Mouse (Mus musculus) MEL (cell line): ENCODE measurements around the gene M6pr. TPM values are rescaled to one million over a fixed set of nuclear protein-coding genes. Genes with fewer than 3 reads are reported as not detected.

Experiments
- DNase-seq: peaks from one replicate; pipeline ENCODE4 v3.0.0; 2011; ENCODE audit warnings: low read depth, low spot score
- H3K27ac ChIP-seq: 2 replicates; pipeline ENCODE4 v1.5.1; 2012; ENCODE audit warnings: low read depth, mild to moderate bottlenecking, control low read depth, low read length, moderate library complexity; ENCODE audit not compliant: control insufficient read depth
- H3K27me3 ChIP-seq, 2 experiments: fragments of 150-350 bp in 1 of 2; sonication (generic) in 1 of 2; 2 replicates each; pipeline ENCODE4 v1.6.1; 2012; ENCODE audit warnings: low read length in 2 of 2, mild to moderate bottlenecking in 2 of 2, improper control_type of control experiment in 1 of 2, moderate library complexity in 1 of 2; ENCODE audit not compliant: insufficient read depth in 2 of 2, control insufficient read depth in 1 of 2
- H3K36me3 ChIP-seq, 2 experiments: 2 replicates each; pipeline ENCODE4 v1.6.1; 2012 to 2014; ENCODE audit warnings: low read length in 2 of 2, improper control_type of control experiment in 1 of 2, inconsistent platforms in 1 of 2, mild to moderate bottlenecking in 1 of 2; ENCODE audit not compliant: insufficient read depth in 2 of 2, control insufficient read depth in 1 of 2
- H3K4me1 ChIP-seq, 2 experiments: fragments of 150-350 bp in 1 of 2; sonication (generic) in 1 of 2; 2 replicates each; pipeline ENCODE4 v1.6.1; 2012; ENCODE audit warnings: low read length in 2 of 2, improper control_type of control experiment in 1 of 2, mild to moderate bottlenecking in 1 of 2; ENCODE audit not compliant: insufficient read depth in 2 of 2, control insufficient read depth in 1 of 2
- H3K4me3 ChIP-seq, 2 experiments: fragments of 150-350 bp in 1 of 2; sonication (generic) in 1 of 2; 2 replicates each; pipeline ENCODE4 v1.5.1; 2012; ENCODE audit warnings: low read depth in 2 of 2, low read length in 2 of 2, mild to moderate bottlenecking in 2 of 2, moderate library complexity in 2 of 2, control low read depth in 1 of 2, improper control_type of control experiment in 1 of 2; ENCODE audit not compliant: control insufficient read depth in 1 of 2, insufficient read depth in 1 of 2
- H3K79me2 ChIP-seq: 2 replicates; pipeline ENCODE4 v1.6.1; 2012; ENCODE audit warnings: mild to moderate bottlenecking, low read length, moderate library complexity; ENCODE audit not compliant: control insufficient read depth, poor library complexity, insufficient read depth
- H3K9ac ChIP-seq: 2 replicates; pipeline ENCODE4 v1.6.1; 2012; ENCODE audit warnings: low read depth, mild to moderate bottlenecking, control low read depth, low read length, moderate library complexity; ENCODE audit not compliant: control insufficient read depth, poor library complexity, severe bottlenecking
- H3K9me3 ChIP-seq: fragments of 150-350 bp; sonication (generic); replicated peaks from 2 replicates; pipeline ENCODE4 v1.6.1; 2012; ENCODE audit warnings: mild to moderate bottlenecking, low read length, improper control_type of control experiment, moderate library complexity; ENCODE audit not compliant: insufficient read depth
- ELF1 ChIP-seq: IDR thresholded peaks from 2 replicates; pipeline ENCODE4 v1.6.1; 2014; ENCODE audit warnings: low read depth, mild to moderate bottlenecking, inconsistent platforms, low read length, improper control_type of control experiment, moderate library complexity
- EP300 ChIP-seq, 2 experiments: IDR thresholded peaks; 2 replicates each; pipeline ENCODE4 v1.6.1; 2011; ENCODE audit warnings: improper control_type of control experiment in 2 of 2, low read length in 2 of 2, low read depth in 1 of 2, mild to moderate bottlenecking in 1 of 2
- ETS1 ChIP-seq: IDR thresholded peaks from 2 replicates; pipeline ENCODE4 v1.6.1; 2012; ENCODE audit warnings: low read depth, mild to moderate bottlenecking, inconsistent platforms, low read length, improper control_type of control experiment, moderate library complexity
- GATA1 ChIP-seq: IDR thresholded peaks from 2 replicates; pipeline ENCODE4 v1.6.1; 2011; ENCODE audit warnings: low read depth, low read length, improper control_type of control experiment
- JUND ChIP-seq: IDR thresholded peaks from 2 replicates; pipeline ENCODE4 v1.6.1; 2011; ENCODE audit warnings: low read depth, mild to moderate bottlenecking, improper control_type of control experiment, low read length
- MAFK ChIP-seq: IDR thresholded peaks from 2 replicates; pipeline ENCODE4 v1.6.1; 2011; ENCODE audit warnings: low read depth, mild to moderate bottlenecking, low read length, improper control_type of control experiment, borderline replicate concordance
- MAX ChIP-seq: IDR thresholded peaks from 2 replicates; pipeline ENCODE4 v1.6.1; 2011; ENCODE audit warnings: low read length, improper control_type of control experiment
- MAZ ChIP-seq: IDR thresholded peaks from 2 replicates; pipeline ENCODE4 v1.6.1; 2012; ENCODE audit warnings: low read depth, mild to moderate bottlenecking, inconsistent platforms, low read length, improper control_type of control experiment
- MEF2A ChIP-seq: IDR thresholded peaks from 2 replicates; pipeline ENCODE4 v1.6.1; 2014; ENCODE audit warnings: low read depth, mild to moderate bottlenecking, inconsistent platforms, low read length, improper control_type of control experiment; ENCODE audit not compliant: poor library complexity, insufficient replicate concordance, severe bottlenecking; ENCODE audit errors: extremely low read depth
- MXI1 ChIP-seq: IDR thresholded peaks from 2 replicates; pipeline ENCODE4 v1.6.1; 2011; ENCODE audit warnings: mild to moderate bottlenecking, low read depth, low read length, improper control_type of control experiment
- RCOR1 ChIP-seq: IDR thresholded peaks from 2 replicates; pipeline ENCODE4 v1.6.1; 2012; ENCODE audit warnings: low read depth, mild to moderate bottlenecking, inconsistent platforms, low read length, improper control_type of control experiment
- SIN3A ChIP-seq: IDR thresholded peaks from 2 replicates; pipeline ENCODE4 v1.6.1; 2012; ENCODE audit warnings: low read length, improper control_type of control experiment, inconsistent platforms
- SMC3 ChIP-seq: IDR thresholded peaks from 2 replicates; pipeline ENCODE4 v1.6.1; 2011; ENCODE audit warnings: low read depth, low read length, improper control_type of control experiment
- TBP ChIP-seq: IDR thresholded peaks from 2 replicates; pipeline ENCODE4 v1.8.0; 2011; ENCODE audit warnings: low read depth, low read length, improper control_type of control experiment
- TCF12 ChIP-seq: IDR thresholded peaks from 2 replicates; pipeline ENCODE4 v1.6.1; 2014; ENCODE audit warnings: low read depth, mild to moderate bottlenecking, inconsistent platforms, low read length, improper control_type of control experiment, moderate library complexity
- ZMIZ1 ChIP-seq: IDR thresholded peaks from 2 replicates; pipeline ENCODE4 v1.6.1; 2012; ENCODE audit warnings: low read depth, mild to moderate bottlenecking, inconsistent platforms, low read length, improper control_type of control experiment, moderate library complexity
- ZNF384 ChIP-seq: IDR thresholded peaks from 2 replicates; pipeline ENCODE4 v1.6.1; 2012; ENCODE audit warnings: low read depth, mild to moderate bottlenecking, inconsistent platforms, low read length, improper control_type of control experiment
- polyA plus RNA-seq, 2 experiments: library from polyadenylated mRNA; stranded (reverse) in 1 of 2; unstranded in 1 of 2; fragments of >175 nt in 1 of 2; fragments of >200 nt in 1 of 2; gene quantifications; 2 replicates each; pipeline versions ENCODE4 v1.2.1 to v1.2.4; 2012; ENCODE audit warnings: low replicate concordance in 2 of 2, low read depth in 1 of 2; ENCODE audit not compliant: insufficient read length in 2 of 2, insufficient read depth in 1 of 2, missing spikeins in 1 of 2
- total RNA-seq: library from RNA; depleted of rRNA; stranded (reverse); fragments of 300-350 nt; gene quantifications from 2 replicates; pipeline ENCODE4 v1.2.3, GENCODE M21; 2012

The M6pr gene
- total and polyA plus RNA-seq, 3 experiments: 183 to 186 TPM; not detected in 1

DNA sequence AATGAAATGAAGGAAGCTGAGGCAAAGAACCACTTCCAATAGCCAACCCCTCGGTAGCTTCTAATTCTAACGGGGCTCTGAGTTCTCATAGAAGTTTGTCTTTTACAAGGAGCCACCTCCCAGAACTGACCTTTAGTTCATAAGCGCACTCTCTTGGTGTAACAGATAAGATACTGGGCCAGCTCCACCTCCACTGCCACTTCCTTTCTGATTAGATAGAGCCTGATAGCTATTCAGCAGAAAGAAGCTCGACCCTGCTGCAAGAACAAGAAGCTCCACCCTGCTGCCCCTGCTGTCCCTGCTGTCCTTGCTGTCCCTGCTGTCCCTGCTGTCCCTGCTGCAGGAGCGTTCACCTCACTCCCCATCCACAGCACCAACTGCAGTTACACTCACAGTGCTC, 34.0 kb upstream of the M6pr start:
- peak; percentile 65 for DNase-seq
- Histone ChIP-seq H3K9ac (peak overlapping the region; percentile 60), H3K4me3 (peak overlapping the region; percentile 3 to 34; a peak in 1 of 4 replicates), H3K36me3 (peaks cover 0 to 27% of the 10 kb centered on the region in 2 experiments; a peak in 2 of 4 replicates), H3K27me3 (no peaks in the 10 kb centered on the region), H3K79me2 (no peaks in the 10 kb centered on the region), H3K27ac (peak overlapping the region; percentile 71), H3K9me3 (no peaks in the 10 kb centered on the region), H3K4me1 (peaks cover 19 to 24% of the 10 kb centered on the region in 2 experiments)
- TF ChIP-seq MAX (no peak), TBP (no peak), ZMIZ1 (peak; percentile 68; the same call in 1 of the 2 replicates), ELF1 (0 out of 2 replicates have a peak, but pooled peaks have one; percentile 35), MAFK (peak; percentile 73; the same call in 1 of the 2 replicates), MXI1 (0 out of 2 replicates have a peak, but pooled peaks have one; percentile 25), EP300 (IDR thresholded peaks at IDR 0.05; ENCODE audit: low read depth in 1 of 2, low read length in 2 of 2) (peak; percentile 93 to 96), ZNF384 (0 out of 2 replicates have a peak, but pooled peaks have one; percentile 42), TCF12 (peak; percentile 92), ETS1 (peak; percentile 87), GATA1 (peak; percentile 97), RCOR1 (peak; percentile 81; the same call in 1 of the 2 replicates), SMC3 (no peak), JUND (no peak), MAZ (0 out of 2 replicates have a peak, but pooled peaks have one; percentile 60), SIN3A (peak; percentile 62)

DNA sequence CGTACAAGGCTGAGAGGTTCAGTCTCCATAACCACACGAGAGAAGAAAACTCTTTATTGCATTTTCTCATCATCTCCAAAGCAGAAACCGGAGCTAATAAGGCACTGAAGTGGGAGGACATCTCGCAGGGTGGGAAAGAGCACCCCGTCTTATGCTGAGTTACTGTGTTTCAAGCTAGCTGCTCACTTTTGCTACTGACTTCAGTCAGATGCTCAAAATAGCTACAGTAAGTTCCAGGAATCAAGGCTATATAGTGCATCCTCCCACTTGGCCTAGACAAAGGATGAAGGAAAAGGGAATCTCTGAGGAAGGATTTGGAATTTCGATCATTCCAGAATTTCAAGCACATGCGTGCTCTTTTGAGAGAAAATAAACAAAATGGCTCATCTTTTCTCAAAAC, 32.0 kb upstream of the M6pr start:
- DNase-seq: no peak
- H3K9ac ChIP-seq: no peak overlapping the region
- TF ChIP-seq MEF2A (no peak), MXI1 (no peak)

More for the DNA sequence above, 32.0 kb upstream of the M6pr start:
- no peak overlapping the region for H3K4me3 ChIP-seq
- peaks cover 12 to 13% of the 10 kb centered on the region in 2 experiments for H3K4me1 ChIP-seq
- peaks cover 0 to 18% of the 10 kb centered on the region in 2 experiments; a peak in 2 of 4 replicates for H3K36me3 ChIP-seq
- H3K79me2 ChIP-seq: no peaks in the 10 kb centered on the region
- H3K27me3 ChIP-seq: no peaks in the 10 kb centered on the region
- no peak overlapping the region for H3K27ac ChIP-seq
- no peaks in the 10 kb centered on the region for H3K9me3 ChIP-seq
